Mouse (Mus musculus) bone marrow macrophage, adult 2 months (primary cell): ENCODE measurements at regions not wholly inside any gene's neighbourhood (a gene's known extent, or its start where the extent isn't known, plus 50 kb on each side); places are given as distances from the start of the nearest gene placed in this dataset.
"Not testable (repeated sequence)": the region's sequence is repeated elsewhere in the genome, so short reads cannot be mapped to it uniquely, and the experiment has no call there.

Experiments used
- CTCF ChIP-seq: IDR thresholded peaks from 2 replicates; pipeline ENCODE4 v1.5.1; 2012; ENCODE audit warnings: low read depth, mild to moderate bottlenecking, low read length, moderate library complexity
- POLR2A ChIP-seq: IDR thresholded peaks from 2 replicates; pipeline ENCODE4 v1.6.1; 2012; ENCODE audit warnings: mild to moderate bottlenecking, low read depth, low read length, borderline replicate concordance

DNA sequence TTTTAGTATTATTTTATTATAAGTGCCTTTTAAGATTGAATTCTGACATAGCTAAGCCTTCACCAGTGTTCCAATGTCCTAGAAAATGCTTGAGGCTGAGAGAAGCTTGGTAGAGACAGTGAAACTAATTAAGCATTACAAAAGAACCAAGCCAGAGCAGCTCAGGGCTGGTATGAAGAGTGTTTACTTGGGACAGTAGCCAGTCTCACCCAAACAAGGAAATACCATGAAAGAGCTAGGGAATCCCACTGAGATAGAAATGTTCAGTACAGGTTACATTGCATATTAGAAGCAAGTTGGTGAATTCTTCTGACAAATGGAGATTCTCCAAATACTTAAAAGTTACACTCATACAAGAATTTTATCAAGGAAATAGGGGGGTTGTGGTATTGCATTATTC lies 54.6 kb upstream of the Galnt18 start:
- TF ChIP-seq CTCF, POLR2A: not testable (repeated sequence)
